Mouse (Mus musculus): Measurements from ENCODE around the gene Thra.

- TF ChIP-seq CTCF (IDR thresholded peaks at IDR 0.05; ENCODE audit: low read depth, low read length) (no peak), POLR2A (IDR thresholded peaks at IDR 0.05; ENCODE audit: extremely low read depth, insufficient read depth, low read length) (no peak)
Observed at GRCm38 (mm10) chr11:98766816-98767215, 26.4 kb downstream of the Thra start.
